17 mouse cellular contexts compared by ENCODE assay signal in genomic region chr6:21277343-21277933, GRCm38 (mm10).
A peak's percentile ranks its signal among the peaks of the same experiment; 100 is the strongest.
DNase-seq lines count a peak whose midpoint lies in the region; ATAC-seq and TF ChIP-seq lines count a peak whose summit lies in the region.
"Had no signal": no experiment of that assay in that cellular context is flagged by ENCODE, and none has a peak within 500 bp of the region (broad histone marks: within the 10 kb centered on the region; RNA-seq: fewer than 3 reads in every experiment).

No protein-coding gene starts in this region.

- TF ChIP-seq CTCF in midbrain, postnatal 0 days (IDR thresholded peaks at IDR 0.05), result no peak

- H3K9ac ChIP-seq in heart, embryonic 13.5 days, result no peak overlapping the region
- H3K9ac ChIP-seq in midbrain, embryonic 11.5 days (ENCODE audit: low read length), result no peak overlapping the region
- no peak overlapping the region for H3K9ac ChIP-seq in midbrain, postnatal 0 days (replicated peaks; ENCODE audit: low read length, poor library complexity, severe bottlenecking)
- H3K9ac ChIP-seq in forebrain, embryonic 12.5 days, result no peak overlapping the region
- H3K9ac ChIP-seq in midbrain, embryonic 14.5 days (replicated peaks; ENCODE audit: low read length), result no peak overlapping the region

- peaks cover 11% of the 10 kb centered on the region for H3K4me1 ChIP-seq in heart, embryonic 13.5 days
- H3K4me1 ChIP-seq in midbrain, embryonic 11.5 days (ENCODE audit: control insufficient read depth, insufficient read depth, low read length), result peaks cover 3% of the 10 kb centered on the region; the same call in 1 of the 2 replicates
- no peaks in the 10 kb centered on the region for H3K4me1 ChIP-seq in midbrain, postnatal 0 days (ENCODE audit: insufficient read depth, low read length)
- H3K4me1 ChIP-seq in forebrain, embryonic 12.5 days, result peaks cover 6% of the 10 kb centered on the region
- H3K4me1 ChIP-seq in midbrain, embryonic 14.5 days (ENCODE audit: control insufficient read depth, insufficient read depth, low read length), result 0 out of 2 replicates have a peak, but pooled peaks cover 3% of the 10 kb centered on the region

- ATAC-seq in heart, embryonic 13.5 days (ENCODE audit: extremely low read depth, insufficient number of reproducible peaks, low FRiP score, low TSS enrichment), result no peak
- ATAC-seq in midbrain, embryonic 11.5 days (ENCODE audit: low FRiP score), result peak; percentile 77
- no peak for ATAC-seq in midbrain, postnatal 0 days (ENCODE audit: low FRiP score)
- peak; percentile 80 for ATAC-seq in forebrain, embryonic 12.5 days (ENCODE audit: low FRiP score)
- peak; percentile 53; the same call in 1 of the 2 replicates for ATAC-seq in midbrain, embryonic 14.5 days (ENCODE audit: low FRiP score, low TSS enrichment)

- H3K4me2 ChIP-seq in heart, embryonic 13.5 days, result peak overlapping the region; percentile 16
- H3K4me2 ChIP-seq in midbrain, embryonic 11.5 days, result no peak overlapping the region
- H3K4me2 ChIP-seq in midbrain, postnatal 0 days (ENCODE audit: low read depth, low read length, poor library complexity, severe bottlenecking), result no peak overlapping the region
- H3K4me2 ChIP-seq in forebrain, embryonic 12.5 days, result 0 out of 2 replicates have a peak overlapping the region, but pooled peaks have one; percentile 13
- H3K4me2 ChIP-seq in midbrain, embryonic 14.5 days (ENCODE audit: low read length), result peak overlapping the region; percentile 19; the same call in 1 of the 2 replicates
- H3K4me2 ChIP-seq: heart, embryonic 11.5 days; liver, embryonic 11.5 days had no signal

- DNase-seq in heart, postnatal 25 days (ENCODE audit: low spot score), result no peak
- DNase-seq in midbrain, embryonic 11.5 days (ENCODE audit: low spot score, missing footprints), result no peak
- no peak for DNase-seq in midbrain, postnatal 0 days (ENCODE audit: low spot score)
- peak; percentile 28 for DNase-seq in midbrain, embryonic 14.5 days
- no peak for DNase-seq in urinary bladder, postnatal 14 days (ENCODE audit: low spot score)
- DNase-seq in adrenal gland, adult 2 months, result no peak
- DNase-seq: cerebellum, adult 9-10 months; gastrocnemius, postnatal 36 days; kidney, adult 8-10 months; kidney, postnatal 25 days; lung, adult 18-20 months; lung, postnatal 14 days had no signal

- H3K9me3 ChIP-seq in heart, embryonic 13.5 days, result no peaks in the 10 kb centered on the region
- H3K9me3 ChIP-seq in midbrain, embryonic 11.5 days (ENCODE audit: control insufficient read depth, low read length), result no peaks in the 10 kb centered on the region
- H3K9me3 ChIP-seq in midbrain, postnatal 0 days (ENCODE audit: low read length), result no peaks in the 10 kb centered on the region
- no peaks in the 10 kb centered on the region for H3K9me3 ChIP-seq in forebrain, embryonic 12.5 days
- no peaks in the 10 kb centered on the region for H3K9me3 ChIP-seq in midbrain, embryonic 14.5 days (ENCODE audit: control insufficient read depth, low read length)

- intact Hi-C loops in heart, postnatal 25 days (cut with DNase I), result no loop called here

- H3K27ac ChIP-seq in heart, embryonic 13.5 days (replicated peaks), result no peak overlapping the region
- no peak overlapping the region for H3K27ac ChIP-seq in midbrain, embryonic 11.5 days (ENCODE audit: low read depth, low read length)
- no peak overlapping the region for H3K27ac ChIP-seq in midbrain, postnatal 0 days (ENCODE audit: low read depth, low read length)
- no peak overlapping the region for H3K27ac ChIP-seq in forebrain, embryonic 12.5 days
- 0 out of 2 replicates have a peak overlapping the region, but pooled peaks have one; percentile 26 for H3K27ac ChIP-seq in midbrain, embryonic 14.5 days (replicated peaks; ENCODE audit: low read depth, low read length)

- 46% methylated on average over 6 of the region's 6 CpGs for WGBS in heart, embryonic 13.5 days
- WGBS in midbrain, embryonic 11.5 days, result 42% methylated on average over 6 of the region's 6 CpGs
- WGBS in midbrain, postnatal 0 days, result 19% methylated on average over 6 of the region's 6 CpGs
- WGBS in forebrain, embryonic 12.5 days, result 21% methylated on average over 6 of the region's 6 CpGs
- WGBS in midbrain, embryonic 14.5 days, result 15% methylated on average over 6 of the region's 6 CpGs

- no peaks in the 10 kb centered on the region for H3K36me3 ChIP-seq in heart, embryonic 13.5 days
- H3K36me3 ChIP-seq in midbrain, embryonic 11.5 days (ENCODE audit: control insufficient read depth, insufficient read depth, low read length), result no peaks in the 10 kb centered on the region
- H3K36me3 ChIP-seq in midbrain, postnatal 0 days (ENCODE audit: insufficient read depth, low read length), result no peaks in the 10 kb centered on the region
- no peaks in the 10 kb centered on the region for H3K36me3 ChIP-seq in forebrain, embryonic 12.5 days (replicated peaks)
- no peaks in the 10 kb centered on the region for H3K36me3 ChIP-seq in midbrain, embryonic 14.5 days (ENCODE audit: control insufficient read depth, insufficient read depth, low read length)

- H3K4me3 ChIP-seq in heart, embryonic 13.5 days, result no peak overlapping the region
- H3K4me3 ChIP-seq in midbrain, embryonic 11.5 days (ENCODE audit: low read depth, low read length), result no peak overlapping the region
- H3K4me3 ChIP-seq in midbrain, postnatal 0 days (ENCODE audit: low read depth, low read length), result no peak overlapping the region
- no peak overlapping the region for H3K4me3 ChIP-seq in forebrain, embryonic 12.5 days (replicated peaks)
- no peak overlapping the region for H3K4me3 ChIP-seq in midbrain, embryonic 14.5 days (replicated peaks; ENCODE audit: low read depth, low read length)

- H3K27me3 ChIP-seq in heart, embryonic 13.5 days (replicated peaks), result no peaks in the 10 kb centered on the region
- no peaks in the 10 kb centered on the region for H3K27me3 ChIP-seq in midbrain, embryonic 11.5 days (ENCODE audit: control insufficient read depth, insufficient read depth, low read length)
- no peaks in the 10 kb centered on the region for H3K27me3 ChIP-seq in midbrain, postnatal 0 days (ENCODE audit: insufficient read depth, low read length)
- no peaks in the 10 kb centered on the region for H3K27me3 ChIP-seq in forebrain, embryonic 12.5 days
- H3K27me3 ChIP-seq in midbrain, embryonic 14.5 days (ENCODE audit: control insufficient read depth, insufficient read depth, low read length), result no peaks in the 10 kb centered on the region
- H3K27me3 ChIP-seq: CH12.LX had no signal

Comparison
In these comparisons a context has a peak if more than half of its experiments do, and no peak if none do; other contexts are left out.
1. ATAC-seq: peak in midbrain, embryonic 11.5 days (single experiment), forebrain, embryonic 12.5 days (single experiment) and midbrain, embryonic 14.5 days (single experiment); none in heart, embryonic 13.5 days (single experiment) and midbrain, postnatal 0 days (single experiment).
2. H3K4me2 ChIP-seq: peak in heart, embryonic 13.5 days (single experiment), forebrain, embryonic 12.5 days (single experiment) and midbrain, embryonic 14.5 days (single experiment); none in midbrain, embryonic 11.5 days (single experiment) and midbrain, postnatal 0 days (single experiment).